20 mouse cellular contexts compared by ENCODE assay signal in the genomic region with DNA sequence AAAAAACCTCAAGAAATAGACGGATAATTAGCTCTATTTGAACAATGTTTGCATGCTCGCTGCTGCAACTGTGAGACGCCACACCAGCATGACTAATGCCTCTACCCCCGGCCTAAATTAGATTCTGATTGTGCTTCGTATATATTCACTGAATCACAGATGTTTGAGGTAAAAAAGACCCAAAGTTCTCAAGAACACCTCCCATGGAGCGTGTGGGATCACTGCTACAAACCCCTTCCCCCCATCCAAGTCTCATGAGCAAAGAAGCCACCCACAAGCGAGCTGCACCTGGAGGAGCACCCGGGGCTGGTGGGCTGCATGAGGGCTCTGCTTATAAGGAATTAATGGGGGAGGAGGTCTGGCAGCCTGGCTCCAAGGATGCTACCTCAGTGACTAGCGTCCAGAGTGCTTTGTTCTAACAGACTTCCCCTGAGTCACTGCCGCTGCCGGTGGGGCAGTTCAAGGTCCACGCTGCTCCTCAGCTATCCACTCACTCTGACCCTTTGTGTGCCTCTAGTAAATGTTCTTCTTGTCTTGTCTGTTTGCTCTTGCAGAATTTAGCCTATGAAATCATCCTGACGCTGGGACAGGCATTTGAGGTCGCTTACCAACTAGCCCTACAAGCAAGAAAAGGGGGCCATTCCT.
DNase-seq lines count a peak whose midpoint lies in the region; ATAC-seq and TF ChIP-seq lines count a peak whose summit lies in the region.
"Had no signal": no experiment of that assay in that cellular context is flagged by ENCODE, and none has a peak within 500 bp of the region (broad histone marks: within the 10 kb centered on the region; RNA-seq: fewer than 3 reads in every experiment).

No protein-coding gene starts in this region.

- intact Hi-C loops in heart, adult 2 months (cut with DNase I): no loop called here

- no peak for TF ChIP-seq EP300 in heart, adult 2 months (IDR thresholded peaks at IDR 0.05; ENCODE audit: insufficient read depth, low read depth, low read length)

- 0 out of 2 replicates have a peak, but pooled peaks have one; percentile 1 for ATAC-seq in frontal cortex, adult (ENCODE audit: low TSS enrichment)
- ATAC-seq: liver, postnatal 0 days; lung, postnatal 0 days; midbrain, embryonic 16.5 days had no signal

- WGBS in heart, adult 2 months: 63% methylated on average over 14 of the region's 14 CpGs

- no peak overlapping the region for H3K9ac ChIP-seq in heart, adult 2 months (ENCODE audit: low read depth, low read length)
- H3K9ac ChIP-seq: embryonic facial prominence, embryonic 12.5 days; forebrain, embryonic 13.5 days; limb, embryonic 12.5 days; liver, postnatal 0 days had no signal

- no peak for DNase-seq in frontal cortex, postnatal 10 days (ENCODE audit: low spot score in 2 of 2)
- peak; percentile 64 for DNase-seq in right cerebral cortex, adult 18-20 months
- no peak for DNase-seq in right cerebral cortex, postnatal 4 days
- DNase-seq in brain, adult 2 months (ENCODE audit: low read depth, low spot score): peak; percentile 91
- peak; percentile 67 for DNase-seq in yolk sac, embryonic 10.5 days (ENCODE audit: low spot score)
- no peak for DNase-seq in spleen, adult 12 weeks (ENCODE audit: low spot score)
- DNase-seq in heart, adult 2 months: no peak
- DNase-seq: B cell, adult 2 months; cerebellum, adult 11-12 months; kidney, adult 11 months; liver, postnatal 0 days; retina, postnatal 1 day had no signal

- TF ChIP-seq CTCF in heart, adult 2 months (IDR thresholded peaks at IDR 0.05): no peak

- no peak overlapping the region for H3K4me3 ChIP-seq in heart, adult 2 months
- H3K4me3 ChIP-seq: embryonic facial prominence, embryonic 12.5 days; forebrain, embryonic 13.5 days; hindbrain, embryonic 10.5 days; limb, embryonic 12.5 days had no signal

- peaks cover 6% of the 10 kb centered on the region for H3K27me3 ChIP-seq in heart, adult 2 months (ENCODE audit: control insufficient read depth, insufficient read depth, low read length)

- H3K27ac ChIP-seq in heart, adult 2 months: no peak overlapping the region
- H3K27ac ChIP-seq: embryonic facial prominence, embryonic 12.5 days; forebrain, embryonic 13.5 days; hindbrain, embryonic 10.5 days; limb, embryonic 12.5 days; macrophage had no signal

- H3K4me1 ChIP-seq in heart, adult 2 months (ENCODE audit: control insufficient read depth, insufficient read depth, low read length): no peaks in the 10 kb centered on the region; the same call in 1 of the 2 replicates

- TF ChIP-seq POLR2A in heart, adult 2 months (IDR thresholded peaks at IDR 0.05; ENCODE audit: insufficient read depth, low read depth, low read length): no peak

- H3K79me2 ChIP-seq in heart, adult 2 months (replicated peaks; ENCODE audit: control insufficient read depth, insufficient read depth, low read length): no peaks in the 10 kb centered on the region

- H3K36me3 ChIP-seq in heart, adult 2 months (ENCODE audit: control insufficient read depth, insufficient read depth, low read length): no peaks in the 10 kb centered on the region
- H3K36me3 ChIP-seq: embryonic facial prominence, embryonic 12.5 days; hindbrain, embryonic 10.5 days; limb, embryonic 12.5 days had no signal

Comparison
In these comparisons a context has a peak if more than half of its experiments do, and no peak if none do; other contexts are left out.
1. DNase-seq: peak in right cerebral cortex, adult 18-20 months (single experiment), brain, adult 2 months (single experiment) and yolk sac, embryonic 10.5 days (single experiment); none in frontal cortex, postnatal 10 days (0 of 2), right cerebral cortex, postnatal 4 days (single experiment), spleen, adult 12 weeks (single experiment) and heart, adult 2 months (0 of 2).